Mouse (Mus musculus) layer of hippocampus, postnatal 10 days (tissue): ENCODE data around the gene Kif22. TPM values are rescaled to one million over a fixed set of nuclear protein-coding genes. Genes with fewer than 3 reads are reported as not detected.

ENCODE experiments used
- DNase-seq, 2 experiments: peaks; one replicate each; pipeline ENCODE4 v3.0.0; 2021; ENCODE audit warnings: low spot score in 2 of 2
- total RNA-seq, 2 experiments: library from RNA; stranded (reverse); gene quantifications; 2 replicates each; pipeline ENCODE4 v1.2.3; 2021

The Kif22 gene
- total RNA-seq, 2 experiments from 2014 or later, result 12.6 to 16.5 TPM

DNA sequence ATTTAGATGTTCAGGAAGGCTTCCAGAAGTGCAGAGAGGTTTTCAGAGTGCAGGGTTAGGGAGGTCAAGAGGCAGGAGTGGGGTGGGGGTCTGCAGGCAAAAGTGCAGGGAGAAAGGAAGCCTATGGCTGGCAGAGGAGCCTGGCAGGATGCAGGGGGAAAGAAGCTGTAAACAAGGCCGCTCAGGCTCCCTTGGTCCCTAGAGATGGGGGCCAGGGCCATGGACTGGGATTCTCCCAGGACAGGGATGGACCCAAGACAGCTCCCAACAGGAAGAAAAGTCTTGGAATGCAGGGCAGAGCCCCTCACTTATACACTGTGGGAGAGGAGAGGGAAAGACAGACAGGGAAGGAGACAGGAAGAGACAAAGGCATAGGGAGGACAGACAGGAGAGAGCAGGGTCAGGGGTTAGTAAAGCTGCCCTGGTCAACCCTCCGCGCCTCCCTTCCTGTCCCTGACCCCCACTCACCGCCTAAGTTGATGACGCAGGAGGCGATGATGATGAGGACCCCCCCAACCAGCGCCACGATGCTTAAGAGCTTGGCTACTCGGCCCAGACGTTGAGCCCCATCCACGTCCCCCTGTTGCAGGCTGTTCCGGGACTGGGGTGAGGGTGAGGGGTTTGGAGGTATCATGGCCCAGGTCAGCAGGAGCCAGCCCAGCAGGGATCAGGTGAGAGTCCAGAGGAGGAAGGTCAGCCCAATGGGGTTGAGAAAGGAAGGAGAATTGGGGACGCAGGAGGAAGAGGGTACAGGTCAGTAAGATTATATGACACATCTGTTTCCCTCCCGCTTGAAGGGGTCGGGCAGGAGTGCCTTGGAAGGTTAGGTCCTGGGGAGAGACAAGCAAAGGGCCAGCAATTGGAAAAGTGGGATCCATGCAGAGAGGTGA is 23.6 kb downstream of the Kif22 start:
- DNase-seq, result no peak

DNA sequence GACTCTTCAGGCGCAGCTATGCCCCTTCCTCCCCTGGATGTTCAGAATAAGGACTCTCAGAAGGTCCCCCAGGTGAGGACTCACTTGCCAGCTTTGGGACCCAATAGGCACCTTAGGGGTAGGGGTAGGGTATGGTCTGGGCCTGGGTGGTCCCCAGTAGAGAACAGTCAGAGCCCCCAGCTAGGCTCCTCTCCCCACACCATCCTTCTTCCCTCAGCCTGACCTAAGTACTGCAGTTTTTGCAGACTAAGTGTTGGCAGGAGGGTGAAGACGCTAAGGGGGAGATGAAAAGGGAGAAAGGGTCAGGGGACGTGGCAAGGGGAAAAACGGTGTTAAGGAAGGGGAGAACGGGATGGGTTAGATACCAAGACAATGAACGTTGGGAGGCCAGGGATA is 24.3 kb downstream of the Kif22 start:
- DNase-seq, result no peak

DNA sequence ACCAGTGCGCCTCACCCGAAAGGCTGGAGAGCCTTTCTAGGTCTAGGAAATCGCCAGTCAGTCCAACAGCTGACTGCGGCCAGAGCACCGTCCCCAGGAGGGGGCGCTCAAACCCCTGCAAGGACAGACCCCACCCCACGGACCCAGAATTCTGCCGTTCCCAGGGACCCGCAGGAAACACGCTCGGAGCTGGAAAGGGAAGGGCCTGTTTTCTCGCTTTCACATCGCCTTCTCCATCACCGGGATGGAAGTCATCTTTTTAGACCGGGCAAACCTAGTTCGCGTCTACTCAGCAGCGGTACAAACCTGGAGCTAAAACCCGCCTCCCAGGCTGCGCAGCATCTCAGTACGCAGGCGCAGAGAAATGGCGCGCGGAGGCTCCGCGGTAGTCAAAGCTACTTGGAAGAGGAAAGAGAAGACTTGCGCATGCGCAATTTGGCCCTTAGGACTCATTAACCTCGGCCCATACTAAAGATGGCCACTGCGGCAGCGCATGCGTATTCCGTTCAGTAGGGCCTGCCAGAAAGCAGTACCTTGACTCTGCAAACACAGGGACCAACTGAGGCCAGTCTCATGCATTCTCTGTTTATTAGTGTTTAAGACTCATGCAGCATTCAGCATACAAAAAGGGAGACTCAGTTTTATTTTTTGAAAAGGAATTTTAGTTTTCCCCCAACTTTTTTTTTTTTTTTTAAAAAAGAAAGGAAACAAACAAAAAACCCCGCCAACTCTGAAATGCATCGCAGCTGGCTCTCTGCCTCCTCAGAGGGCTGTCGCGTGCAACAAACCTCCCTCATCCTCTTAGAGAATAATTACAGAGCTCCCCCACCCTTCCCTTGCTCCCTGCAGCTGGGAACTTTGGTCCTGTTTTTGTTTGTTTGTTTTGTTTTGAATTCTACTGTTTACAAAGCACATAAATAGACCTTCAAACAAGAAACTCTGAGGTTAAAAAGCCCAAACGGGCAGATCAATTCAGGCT is 25.0 kb downstream of the Kif22 start, which contains the start of gene Pagr1a:
Gene Pagr1a, minus strand, starts transcription at position 382 of the 979 bp plus-strand sequence.
- peak; percentile 96 to 98 for DNase-seq

DNA sequence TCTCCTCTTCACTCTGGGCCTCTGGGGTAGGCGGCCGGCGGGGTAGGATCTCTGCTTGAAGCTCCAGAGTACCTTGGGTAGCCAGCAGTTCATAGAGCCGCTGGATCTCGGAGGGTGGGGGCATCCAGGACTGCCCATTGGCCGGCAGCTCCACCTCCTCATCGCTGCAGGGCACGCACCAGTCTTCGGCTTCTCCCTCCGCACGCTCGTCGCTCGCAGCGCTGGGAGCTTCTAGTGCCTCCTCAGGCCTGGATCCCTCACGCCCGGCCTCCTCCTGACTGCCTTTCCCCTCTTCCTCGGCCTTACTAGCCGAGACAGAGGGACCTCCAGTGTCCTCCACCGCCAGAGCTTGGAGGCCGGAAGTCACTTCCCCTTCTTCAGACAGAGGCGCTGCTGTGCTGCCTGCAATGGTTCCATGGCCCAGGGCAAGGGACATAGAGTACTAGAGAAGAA is 25.8 kb downstream of the Kif22 start:
- DNase-seq, result no peak

DNA sequence TGATC is 26.0 kb downstream of the Kif22 start, which contains the start of gene Pagr1b:
Gene Pagr1b, minus strand, starts transcription at position 4 of the 5 bp plus-strand sequence.
- DNase-seq, result no peak

DNA sequence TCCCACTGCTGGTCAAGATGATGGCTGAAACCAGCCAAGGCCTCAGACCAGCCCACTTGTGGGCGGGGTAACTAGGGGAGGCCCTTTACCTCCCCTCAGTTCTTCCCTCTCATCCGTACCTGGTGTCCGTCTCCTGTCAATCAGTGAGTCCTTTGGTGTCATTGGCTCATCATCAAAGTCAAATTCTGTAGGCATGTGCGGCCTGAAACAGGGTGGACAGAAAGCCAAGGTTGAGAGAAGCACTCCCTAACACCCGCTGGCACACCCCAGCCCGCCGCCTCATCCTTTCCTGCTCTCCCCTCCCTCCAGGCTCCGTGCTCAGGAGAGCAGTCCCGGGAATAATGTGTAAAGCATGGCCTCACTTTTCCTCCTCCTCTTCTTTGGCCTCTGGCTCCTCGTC is 26.2 kb downstream of the Kif22 start:
- no peak for DNase-seq

DNA sequence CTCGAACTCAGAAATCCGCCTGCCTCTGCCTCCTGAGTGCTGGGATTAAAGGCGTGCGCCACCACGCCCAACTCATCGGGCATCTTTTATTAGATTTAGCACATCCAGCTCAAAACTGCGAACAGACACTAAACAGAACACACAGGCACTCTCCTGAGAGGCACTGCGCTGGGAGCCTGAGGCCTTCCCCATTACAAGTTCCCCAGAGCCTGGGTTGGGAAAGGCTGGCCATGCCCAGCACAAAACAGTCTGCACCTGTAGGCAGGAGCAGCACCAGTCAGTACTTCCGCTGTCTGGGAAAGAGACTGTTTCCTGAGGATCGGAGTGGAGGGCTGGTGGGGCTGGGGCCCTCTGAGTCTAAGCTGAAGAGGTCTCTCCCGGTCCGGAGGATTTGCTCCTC is 27.3 kb downstream of the Kif22 start:
- no peak for DNase-seq

DNA sequence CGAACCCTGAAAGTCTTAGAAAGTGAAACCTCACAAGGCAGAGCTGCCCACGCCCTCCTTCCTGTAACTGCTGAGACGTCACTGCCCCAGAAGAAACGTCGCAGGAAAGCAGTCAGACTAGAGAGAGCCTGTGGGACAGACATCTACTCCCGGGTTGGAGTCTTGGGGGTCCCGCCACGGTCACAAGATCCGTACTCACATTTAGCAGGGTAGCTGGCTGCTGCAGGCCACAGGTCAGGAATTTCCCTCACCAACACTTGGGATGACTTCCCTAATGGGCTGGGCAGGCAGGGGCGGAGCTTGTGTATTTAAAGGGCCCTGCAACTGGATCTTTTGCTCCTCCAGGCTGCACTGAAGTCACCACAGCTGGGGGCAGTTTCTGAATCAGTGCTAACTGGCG is 28.0 kb downstream of the Kif22 start, which contains the start of gene Mvp:
Gene Mvp, minus strand, starts transcription at position 302 of the 400 bp plus-strand sequence.
- DNase-seq, result no peak

DNA sequence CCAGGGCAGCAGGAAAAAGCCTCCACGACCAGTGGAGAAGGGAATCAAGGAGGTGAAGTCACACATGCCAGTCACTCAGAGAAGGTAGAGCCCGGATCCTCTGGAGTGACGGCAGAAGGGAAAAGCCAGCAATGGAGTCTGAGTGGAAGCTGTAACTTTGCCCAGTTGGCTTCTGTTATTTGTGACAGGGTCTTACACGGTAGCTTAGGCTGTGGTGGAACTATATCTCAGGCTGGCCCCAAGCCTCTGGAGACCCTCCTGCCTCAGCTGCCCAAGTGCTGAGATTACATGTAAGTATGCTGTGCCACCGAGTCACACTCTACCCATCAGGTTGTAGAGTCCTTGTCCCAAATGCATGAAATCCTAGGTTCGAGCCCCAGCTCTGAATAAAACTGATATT is 28.9 kb downstream of the Kif22 start:
- DNase-seq, result no peak

DNA sequence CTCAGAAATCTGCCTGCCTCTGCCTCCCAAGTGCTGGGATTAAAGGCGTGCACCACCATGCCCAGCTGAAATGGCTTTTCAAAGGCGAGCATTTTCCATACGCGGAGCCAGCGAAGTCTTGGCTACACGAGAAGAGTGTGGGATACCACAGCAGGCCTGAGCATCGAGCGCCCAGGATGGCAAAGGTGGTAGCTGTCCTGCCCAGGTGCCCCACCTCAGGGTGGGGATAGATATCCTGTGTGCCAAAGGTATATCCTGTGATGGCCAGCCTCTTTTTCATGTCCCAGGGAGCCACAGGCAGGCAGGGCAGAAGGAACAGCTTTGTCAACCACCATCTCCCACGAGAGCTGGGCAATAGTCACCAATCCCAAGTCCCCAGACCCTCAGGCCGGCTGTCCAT is 29.4 kb downstream of the Kif22 start:
- DNase-seq, result no peak

DNA sequence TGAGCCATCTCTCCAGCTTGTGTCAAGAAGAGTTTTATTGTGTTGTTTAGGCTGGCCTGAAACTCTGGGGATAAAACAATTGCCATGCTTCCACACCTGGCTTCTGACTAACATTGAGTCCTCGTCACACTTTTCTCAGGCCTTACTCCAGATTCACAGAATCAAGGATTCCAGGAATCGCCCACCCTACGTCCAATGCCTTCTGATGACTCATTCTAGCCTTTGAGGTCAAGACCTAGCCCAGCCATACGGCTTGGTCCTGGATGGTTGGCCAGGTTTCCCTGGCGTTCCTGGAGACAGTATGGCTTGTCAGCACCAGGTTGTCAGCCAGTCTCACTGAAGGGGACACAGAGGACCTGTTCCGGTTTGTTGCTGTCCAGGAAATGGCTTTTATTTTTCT is 29.9 kb downstream of the Kif22 start:
- no peak for DNase-seq

DNA sequence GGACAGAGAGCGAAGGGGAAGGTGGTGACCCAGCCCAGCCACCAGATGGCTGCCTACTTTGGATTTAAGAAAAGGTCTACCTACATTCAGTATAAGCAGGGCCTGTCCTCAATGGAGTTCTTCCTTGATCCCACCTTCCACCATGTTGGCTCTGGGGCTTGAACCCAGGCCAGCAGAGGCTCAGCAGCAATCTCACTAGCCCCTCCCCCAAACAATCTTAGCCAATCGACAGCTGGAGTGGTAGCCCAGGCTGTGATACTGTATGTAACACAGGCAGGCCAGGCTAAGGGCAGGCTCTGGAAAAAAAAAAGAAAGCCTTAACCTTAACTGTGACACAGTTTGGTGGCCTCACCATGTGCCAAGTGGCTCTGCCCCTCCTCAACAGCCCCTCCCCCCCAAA is 30.6 kb downstream of the Kif22 start:
- DNase-seq, result no peak

DNA sequence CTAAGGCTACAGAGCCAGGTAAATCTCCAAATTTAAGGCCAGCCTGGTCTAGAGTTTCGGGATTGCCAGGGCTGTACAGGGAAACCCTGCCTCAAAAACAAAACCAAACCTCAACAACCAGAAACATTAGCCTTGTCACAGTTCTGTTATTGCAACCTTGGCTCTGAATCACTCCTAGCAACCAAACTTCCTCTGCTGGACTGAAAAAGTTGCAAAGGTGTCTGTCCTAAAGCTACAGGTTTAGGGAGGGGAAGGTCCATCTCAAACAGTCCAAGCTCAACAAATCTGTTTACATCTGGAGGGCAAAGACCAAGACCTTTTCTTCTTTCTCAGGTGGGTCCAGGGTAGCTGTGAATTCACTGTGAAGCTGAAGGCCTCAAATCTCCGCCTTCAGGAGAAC is 31.2 kb downstream of the Kif22 start:
- no peak for DNase-seq

DNA sequence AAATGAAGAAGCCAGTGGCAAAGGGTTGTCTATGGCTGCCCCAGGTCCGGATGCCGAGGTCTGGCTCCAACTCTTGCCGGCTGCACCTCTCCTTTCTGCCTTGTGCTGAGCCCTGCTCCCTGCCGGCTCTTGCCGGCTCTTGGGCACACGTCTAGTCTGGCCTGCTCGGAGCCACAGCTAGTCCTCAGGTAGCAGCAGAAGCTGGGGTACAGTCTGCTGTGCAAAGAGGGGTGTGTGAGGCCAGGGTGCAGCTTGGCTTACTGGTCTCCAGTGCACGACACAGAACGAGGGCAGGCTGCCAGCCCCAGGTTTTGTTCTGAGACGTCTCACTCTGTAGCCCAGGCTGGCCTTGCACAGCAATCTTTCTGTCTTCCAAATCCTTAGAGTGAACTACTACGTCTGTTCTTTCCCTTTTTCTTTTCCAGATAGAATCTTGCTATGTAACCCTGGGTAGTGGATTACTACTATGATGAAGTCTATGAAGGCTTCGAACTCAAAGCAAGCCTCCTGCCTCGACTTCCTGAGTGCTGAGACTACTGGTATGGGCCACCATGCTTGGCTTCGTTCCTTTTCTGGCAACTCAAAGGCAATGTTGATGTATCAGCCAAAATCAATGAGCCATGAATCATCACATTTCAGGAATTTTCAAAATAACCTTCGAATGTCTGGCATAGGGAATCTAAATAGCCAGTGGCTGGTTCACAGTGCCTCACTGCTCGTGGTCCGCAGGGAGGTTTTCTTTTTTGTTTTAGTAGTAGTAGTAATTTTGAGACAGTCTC is 32.8 kb downstream of the Kif22 start:
- DNase-seq, result peak in 1 of 2 experiments; percentile 20

DNA sequence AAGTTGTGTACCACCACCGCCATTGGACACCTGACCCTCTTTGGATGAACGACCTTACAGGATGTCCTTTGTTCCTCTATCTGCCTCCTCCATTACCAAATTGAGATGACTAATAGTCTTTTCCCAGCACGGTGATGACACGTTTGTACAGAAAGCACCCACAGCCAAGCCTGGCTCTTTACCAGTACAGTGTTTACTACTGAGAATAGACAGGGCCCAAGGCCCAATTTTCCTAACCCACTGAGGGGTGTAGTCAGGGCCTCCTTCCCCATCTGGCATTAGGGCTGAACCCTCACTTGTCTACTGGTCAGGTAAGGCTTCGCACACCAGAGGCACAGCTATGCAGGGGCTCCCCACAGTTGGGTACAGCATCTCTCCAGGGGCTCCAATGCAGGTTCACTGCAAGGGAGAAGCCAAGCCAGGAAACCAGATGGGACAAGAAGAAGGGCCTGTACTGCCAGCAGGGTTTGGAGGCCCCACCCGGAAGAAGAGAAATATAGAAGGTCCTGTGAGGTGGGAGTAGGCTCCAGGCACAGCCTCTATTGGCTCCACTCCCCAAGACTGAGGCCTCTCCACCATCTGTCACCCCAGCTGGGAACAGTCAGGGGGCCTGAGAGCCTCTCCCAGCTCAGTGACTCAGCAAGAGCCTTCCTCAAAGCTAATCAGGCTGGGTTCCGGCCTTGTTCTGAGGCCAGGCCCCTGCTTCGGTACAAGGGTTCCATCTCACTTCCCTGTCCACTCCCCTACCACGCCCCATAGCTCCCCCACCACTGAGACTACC is 33.8 kb downstream of the Kif22 start:
- peak; percentile 64 to 65 for DNase-seq

DNA sequence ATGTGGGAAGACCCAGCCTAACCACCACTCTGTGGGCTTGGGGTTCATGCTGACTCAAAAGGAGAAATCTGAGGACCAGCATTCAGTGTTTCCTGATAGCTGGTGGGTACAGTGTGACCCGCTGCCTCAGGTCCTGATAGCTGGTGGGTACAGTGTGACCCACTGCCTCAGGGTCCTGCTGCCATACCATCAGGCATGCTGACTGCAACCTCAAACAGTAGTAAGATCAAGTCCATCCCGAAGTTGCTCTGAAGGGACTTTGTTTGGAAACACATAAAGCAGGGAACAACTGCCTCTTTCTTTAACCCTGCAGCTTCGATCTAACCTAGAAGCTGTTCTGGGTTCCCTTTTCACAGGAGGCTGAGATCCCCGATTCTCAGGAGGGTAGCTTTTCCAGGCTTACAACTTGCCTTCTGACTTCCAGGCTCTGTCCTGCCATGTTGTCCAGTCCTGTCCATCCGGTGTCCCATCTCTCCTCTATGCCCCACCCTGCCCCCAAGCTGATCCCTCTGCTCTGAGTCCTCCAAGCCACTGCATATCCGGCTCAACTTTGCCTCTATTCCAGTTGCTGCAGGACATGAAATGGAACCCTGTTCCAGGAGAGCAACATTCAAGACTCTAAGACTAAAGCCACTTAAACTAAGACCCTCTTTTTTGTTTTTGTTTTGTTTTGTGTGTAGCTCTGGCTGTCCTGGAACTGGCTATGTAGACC is 34.8 kb downstream of the Kif22 start:
- DNase-seq, result no peak

DNA sequence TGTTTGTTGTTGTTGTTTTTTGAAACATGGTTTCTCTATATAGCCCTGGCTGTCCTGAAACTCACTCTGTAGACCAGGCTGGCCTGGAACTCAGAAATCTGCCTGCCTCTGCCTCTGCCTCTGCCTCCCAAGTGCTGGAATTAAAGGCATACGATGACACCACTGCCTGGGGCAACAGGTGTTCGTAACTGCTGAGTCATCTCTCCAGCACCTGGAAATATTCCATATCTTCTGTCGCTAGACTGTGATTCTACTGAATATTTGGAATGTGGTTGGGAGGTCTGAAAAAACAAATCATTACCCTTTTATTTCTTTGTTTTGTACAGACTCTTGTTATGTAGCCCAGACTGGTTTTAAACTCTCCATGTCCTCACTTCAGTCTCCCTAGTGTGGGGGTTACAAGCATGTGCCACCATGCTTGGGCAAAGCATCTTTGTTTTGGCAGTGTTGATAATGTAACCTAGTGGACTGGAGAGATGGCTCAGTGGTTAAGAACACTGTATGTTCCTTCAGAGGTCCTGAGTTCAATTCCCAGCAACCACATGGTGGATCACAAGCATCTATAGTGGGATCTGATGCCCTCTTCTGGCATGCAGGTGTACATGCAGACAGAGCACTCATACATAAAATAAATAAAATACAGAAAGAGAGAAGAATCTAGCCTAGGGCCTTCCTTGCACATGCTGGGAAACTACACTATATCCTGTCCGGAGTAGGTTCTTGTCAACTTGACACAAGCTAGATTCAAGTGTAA is 38.0 kb downstream of the Kif22 start:
- no peak for DNase-seq

DNA sequence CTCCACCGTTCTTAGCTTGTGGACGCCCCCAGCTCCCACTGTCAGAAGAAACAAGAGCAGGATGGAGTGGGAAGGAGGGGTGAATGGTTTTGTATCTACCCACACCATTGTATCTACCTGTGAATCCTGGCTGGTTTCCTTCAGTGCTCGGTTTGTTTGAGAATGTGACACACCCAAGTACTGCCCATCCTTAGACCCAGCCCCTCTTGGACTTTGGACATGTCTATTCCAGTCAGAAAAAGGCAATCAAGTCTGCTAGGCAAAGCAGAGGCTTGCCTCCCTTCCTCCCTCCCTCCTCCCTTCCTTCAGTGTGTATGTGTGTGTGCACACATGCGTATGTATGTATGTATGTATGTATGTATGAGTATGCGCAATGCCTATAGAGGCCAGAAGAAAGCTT is 38.7 kb downstream of the Kif22 start:
- no peak for DNase-seq

DNA sequence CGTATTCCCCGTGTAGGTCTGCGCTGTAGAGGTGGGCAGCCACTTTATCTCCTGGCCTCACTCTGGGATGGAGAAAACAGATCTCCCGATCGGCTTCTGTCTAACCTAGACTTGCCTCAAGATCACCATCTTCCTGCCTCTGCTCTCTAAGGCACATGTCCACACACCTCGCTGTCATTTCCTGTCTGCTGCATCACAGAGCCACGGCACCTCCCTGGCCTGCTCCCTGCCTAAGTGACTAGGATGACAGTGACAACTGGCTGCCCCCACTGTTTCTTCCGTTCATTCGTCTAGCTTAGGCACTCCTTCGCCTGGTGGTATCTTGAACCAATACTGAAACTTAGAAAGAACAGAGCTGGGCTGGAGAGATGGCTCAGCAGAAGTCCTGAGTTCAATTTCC is 42.7 kb downstream of the Kif22 start:
- DNase-seq, result no peak

DNA sequence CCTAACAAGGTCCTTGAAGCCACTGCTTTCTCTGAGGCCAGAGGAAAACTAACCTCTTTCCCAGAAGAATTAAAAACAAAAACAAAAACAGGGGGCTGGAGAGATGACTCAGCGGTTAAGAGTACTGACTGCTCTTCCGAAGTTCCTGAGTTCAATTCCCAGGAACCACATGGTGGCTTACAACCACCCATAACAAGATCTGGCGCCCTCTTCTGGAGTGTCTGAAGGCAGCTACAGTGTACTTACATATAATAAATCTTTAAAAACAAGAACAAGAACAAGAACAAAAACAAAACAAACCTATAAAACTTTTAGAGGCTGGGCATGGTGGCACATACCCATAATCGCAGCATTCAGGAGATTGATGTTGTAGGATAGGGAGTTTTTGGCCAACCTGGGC is 45.8 kb downstream of the Kif22 start:
- DNase-seq, result no peak
